Mouse (Mus musculus): Measurements from ENCODE around the gene Zfp704.
A peak's percentile ranks its signal among the peaks of the same experiment; 100 is the strongest.

Zfp704 gene

DNA sequence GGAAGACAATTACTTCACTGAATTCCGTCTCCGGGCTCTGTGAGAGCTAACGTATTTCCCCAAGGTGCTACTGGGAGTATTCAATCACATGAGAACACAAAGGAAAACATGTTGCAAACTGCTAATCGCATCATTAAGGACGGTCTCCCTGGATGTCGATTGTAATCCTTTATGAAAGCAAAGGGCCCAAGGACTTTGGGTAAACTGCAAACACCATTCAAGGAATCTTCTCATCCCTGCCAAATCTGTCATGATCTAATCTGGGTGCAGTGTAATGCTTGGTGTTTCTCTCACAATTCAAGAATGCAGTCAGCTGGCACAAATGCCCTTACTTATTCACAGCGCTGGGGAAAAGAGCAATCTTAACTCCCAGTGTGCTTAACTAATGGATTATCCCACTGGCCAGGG is 96.2 kb downstream of the Zfp704 start:
- DNase-seq, result no peak

- DNase-seq, result no peak
Measured at GRCm38 (mm10) chr3:9512199-9512598, 97.7 kb downstream of the Zfp704 start.

DNA sequence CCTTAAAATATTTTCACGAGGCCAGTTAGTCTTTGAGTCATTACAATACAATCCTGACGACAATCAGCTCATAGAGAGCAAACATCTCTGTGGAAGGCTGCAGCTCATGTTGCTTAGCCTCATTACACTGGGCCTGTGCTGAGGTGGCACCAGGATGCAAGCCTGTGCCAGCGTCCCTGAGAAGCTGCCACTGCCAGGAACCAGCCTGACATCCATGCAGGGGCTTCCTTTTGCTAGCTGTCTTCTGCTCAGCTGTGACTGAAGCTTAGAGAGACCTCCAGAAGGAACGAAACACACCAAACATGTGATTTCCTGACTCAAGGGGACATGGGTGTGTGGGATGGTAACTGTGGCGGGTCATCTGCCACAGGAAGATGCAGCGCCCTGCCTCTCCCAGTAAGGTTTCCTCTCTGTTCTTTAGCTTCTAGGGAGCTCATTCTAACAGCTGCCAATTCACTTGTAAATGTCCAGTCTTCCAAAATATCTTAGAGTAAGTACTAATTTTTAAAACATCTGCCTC is 104.1 kb downstream of the Zfp704 start:
- DNase-seq, result no peak

DNA sequence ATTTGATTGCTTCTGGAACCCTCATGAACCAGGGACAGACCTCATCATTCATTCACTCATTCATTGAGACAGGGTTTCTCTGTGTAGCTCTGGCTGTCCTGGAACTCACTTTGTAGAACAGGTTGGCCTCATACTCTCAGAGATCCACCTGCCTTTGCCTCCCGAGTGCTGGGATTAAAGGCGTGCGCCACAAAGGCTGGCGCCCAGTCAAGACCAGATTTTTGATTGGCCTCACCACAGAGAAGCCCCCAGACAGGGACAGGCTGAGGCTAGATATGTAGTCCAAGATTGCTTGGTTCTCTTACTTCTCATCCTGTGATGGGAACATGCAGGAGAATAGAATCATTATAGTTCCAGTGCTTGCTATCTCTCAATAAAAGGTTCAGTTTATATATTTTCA is 105.5 kb downstream of the Zfp704 start:
- DNase-seq, result no peak

GRCm38 (mm10) chr3:9500725-9501124 is 109.2 kb downstream of the Zfp704 start:
- peak; percentile 96 for DNase-seq

DNA sequence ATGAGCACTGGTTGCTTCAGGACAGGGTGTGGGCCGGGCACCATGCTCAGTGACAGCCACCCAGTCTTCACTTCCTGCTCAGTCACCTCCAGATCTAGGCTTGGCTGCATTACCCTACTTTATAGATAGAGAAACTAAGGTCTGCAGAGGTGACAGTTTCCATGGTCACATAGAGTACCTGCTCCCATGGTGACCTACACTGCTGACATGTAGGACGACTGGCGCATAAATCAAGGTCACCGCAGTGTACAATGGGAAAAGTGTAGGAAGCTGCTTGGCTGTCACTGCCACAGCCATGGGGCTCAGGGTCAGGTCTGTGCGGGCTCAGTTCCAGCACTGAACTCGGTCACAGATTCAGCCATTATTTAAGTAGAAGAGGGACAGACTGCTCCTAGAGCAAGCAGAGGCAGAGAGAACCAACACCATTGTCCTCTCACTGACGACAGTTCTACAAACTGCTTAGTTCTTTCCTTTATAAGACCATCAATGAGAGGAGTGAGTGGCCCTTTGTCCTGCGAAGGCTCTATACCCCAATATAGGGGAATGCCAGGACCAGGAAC is 109.8 kb downstream of the Zfp704 start:
- DNase-seq, result no peak

DNA sequence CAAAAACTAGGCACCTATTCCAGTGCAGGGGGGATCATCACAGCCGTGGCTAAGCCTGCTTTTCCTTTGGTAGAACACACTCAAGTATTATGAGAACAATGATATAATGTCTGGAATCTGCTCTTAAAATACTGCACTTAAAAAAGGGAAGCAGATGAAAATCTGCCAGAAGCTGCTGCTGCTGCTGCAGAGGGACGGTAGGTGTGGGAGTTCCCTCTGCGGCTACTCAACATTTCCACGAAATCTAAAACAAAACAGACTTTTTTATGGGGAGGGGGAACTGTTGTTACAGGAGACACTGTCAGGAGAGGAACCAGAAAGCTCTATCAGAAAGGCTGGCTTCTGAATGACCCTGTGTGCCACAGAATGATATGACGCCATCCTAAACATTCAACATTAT is 110.4 kb downstream of the Zfp704 start:
- no peak for DNase-seq

DNA sequence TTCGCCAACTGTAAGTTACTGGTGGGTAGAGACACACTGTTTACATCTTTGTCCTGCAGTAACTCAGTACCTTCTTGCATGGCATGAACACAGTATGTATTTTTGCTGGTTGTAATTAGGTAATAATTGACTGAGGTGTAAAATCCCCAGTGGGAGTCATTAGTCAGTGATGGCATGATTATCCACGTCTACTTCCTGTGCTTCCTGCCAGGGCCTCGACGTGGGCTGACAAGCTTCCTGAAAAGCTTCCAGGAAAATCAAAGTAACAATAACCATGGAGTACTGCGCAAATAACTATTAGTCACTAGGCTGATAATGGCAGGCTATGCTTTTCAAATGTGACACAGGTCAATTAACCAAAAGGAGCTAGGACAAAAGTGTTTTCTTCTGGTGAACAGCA is 112.6 kb downstream of the Zfp704 start:
- DNase-seq, result no peak

- DNase-seq, result no peak
Measured at GRCm38 (mm10) chr3:9491766-9492283, 118.1 kb downstream of the Zfp704 start.

- DNase-seq, result no peak
Measured at GRCm38 (mm10) chr3:9487644-9488043, 122.2 kb downstream of the Zfp704 start.

- no peak for DNase-seq
Measured at GRCm38 (mm10) chr3:9485506-9485905, 124.4 kb downstream of the Zfp704 start.

DNA sequence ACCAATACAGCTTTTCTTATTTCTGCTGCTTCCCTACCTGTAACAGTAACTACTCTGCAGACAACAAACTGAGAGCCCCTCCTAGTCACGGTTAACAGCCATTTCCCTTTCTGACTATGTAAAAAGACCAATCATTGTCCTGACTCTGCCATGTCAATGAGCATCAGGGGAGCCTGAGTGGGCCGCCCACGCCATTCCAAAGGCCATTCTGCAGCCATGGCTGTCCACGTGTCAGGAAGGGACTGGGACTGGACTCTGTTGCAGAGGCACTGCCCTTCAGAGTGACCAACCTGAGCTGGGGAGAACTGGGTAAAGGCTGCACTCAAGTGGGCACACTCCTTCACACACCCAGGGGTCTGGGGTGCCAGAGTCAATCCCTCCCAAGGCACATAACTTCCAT is 127.9 kb downstream of the Zfp704 start:
- DNase-seq, result no peak

DNA sequence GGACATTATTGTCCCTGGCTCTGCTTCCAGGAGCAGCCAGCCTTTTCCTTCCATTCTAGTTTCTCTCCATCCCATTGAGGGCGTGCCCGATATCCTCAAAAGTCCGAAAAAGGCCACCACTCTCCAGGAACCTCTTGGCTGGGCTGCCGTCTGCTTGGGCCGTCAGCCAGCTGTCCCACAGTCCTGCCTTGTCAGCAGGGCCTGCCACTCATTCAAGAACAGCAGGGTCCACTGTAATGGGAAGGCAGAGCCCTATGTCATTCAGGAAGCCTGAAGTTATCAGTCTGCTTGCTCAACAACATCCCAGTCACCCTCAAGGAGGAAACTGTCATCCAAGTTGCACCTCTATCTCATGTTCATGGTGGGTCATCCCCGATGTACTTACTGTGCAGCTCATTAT is 128.5 kb downstream of the Zfp704 start:
- no peak for DNase-seq

GRCm38 (mm10) chr3:9480936-9481335 is 128.9 kb downstream of the Zfp704 start:
- no peak for DNase-seq

DNA sequence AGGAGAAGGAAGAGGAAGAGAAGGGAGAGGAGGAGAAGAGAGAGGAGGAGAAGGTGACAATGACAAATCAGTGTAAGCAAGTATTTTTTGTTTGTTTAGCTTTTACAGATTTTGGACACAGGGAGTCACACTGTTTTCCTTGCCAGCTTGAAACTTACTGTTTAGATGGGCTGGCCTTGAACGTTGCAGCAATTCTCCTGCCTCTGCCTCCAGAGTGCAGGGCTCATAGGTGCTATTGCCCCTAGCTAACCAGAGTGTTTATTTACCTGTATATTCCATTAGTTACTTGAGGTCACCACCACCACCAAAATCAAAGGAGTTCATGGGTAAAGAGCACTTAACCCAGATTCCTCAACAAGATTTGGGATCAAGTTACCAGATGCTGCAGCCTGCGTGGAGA is 132.5 kb downstream of the Zfp704 start:
- DNase-seq, result no peak

DNA sequence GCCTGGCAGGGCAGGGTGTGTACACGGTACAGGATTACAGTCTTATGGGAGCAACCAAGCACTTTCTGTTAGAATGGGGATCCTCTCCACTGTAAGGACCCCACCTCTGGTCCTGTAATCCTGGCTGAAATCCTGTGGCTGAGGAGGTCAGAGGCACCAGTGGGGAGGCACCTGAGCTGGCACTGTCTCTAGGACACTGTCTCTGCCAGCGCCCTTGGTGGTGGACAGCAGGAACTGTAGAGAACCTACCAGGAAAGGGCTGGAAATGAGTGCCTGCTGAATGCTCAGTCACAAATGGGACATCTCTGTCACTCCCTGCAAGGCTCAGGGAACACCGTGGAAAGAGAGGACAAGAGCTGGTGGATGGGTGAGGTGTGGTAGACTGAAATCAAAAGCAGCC is 133.5 kb downstream of the Zfp704 start:
- no peak for DNase-seq

DNA sequence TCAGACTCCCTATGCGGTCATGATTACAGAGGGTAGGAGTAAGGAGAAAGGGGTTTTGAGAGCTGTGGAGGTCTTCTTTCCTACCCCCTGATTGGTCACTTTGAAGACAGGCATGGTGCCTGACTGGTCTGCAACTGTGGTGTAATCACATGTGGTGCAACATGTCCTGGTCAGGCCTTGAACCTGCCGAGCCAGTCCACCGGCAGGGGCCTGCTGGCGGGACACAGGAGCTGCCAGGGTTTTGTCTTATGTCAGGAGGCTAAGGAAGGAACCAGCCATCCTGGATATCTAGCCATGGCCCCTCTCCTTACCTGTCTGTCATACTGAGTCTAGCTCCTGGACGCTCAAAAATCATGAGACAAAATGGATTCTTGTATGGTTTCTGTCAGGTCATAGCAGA is 134.4 kb downstream of the Zfp704 start:
- DNase-seq, result no peak

DNA sequence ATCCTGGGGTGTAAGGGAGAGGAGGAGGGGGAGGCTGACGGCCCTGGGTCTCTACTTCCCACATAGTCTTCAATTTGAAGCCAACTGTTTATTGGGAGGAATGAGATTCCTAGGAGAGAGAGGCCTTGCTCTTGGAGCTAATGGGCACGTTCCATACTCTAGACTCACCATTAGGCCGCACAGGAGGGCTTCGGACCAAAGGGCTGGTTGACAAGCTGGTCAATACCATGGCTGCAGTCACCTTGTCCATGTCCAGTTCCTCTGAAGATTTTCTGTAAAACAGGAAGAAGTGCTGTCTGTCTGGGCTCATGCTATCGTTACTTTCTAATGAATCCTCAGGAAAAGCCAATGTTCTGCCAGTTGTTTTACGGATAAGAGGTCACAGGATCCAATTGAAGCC is 135.6 kb downstream of the Zfp704 start:
- DNase-seq, result no peak

DNA sequence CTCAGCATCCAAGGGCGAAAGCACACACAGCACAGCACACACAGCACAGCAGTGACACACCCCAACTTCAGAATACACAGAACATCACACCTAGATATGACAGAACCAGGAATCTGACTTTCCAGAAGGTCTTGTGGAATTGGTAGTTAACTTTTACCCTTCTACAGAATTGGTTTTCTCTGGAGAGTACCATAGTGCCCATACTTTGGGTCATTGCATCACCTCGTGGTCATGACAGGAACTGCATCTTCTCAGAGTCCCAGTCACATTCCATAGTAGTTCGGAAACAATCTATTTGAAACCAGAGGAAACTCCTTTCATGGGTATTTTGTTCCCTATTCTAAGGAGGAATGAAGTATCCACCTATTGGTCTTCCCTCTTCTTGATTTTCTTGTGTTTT is 143.6 kb downstream of the Zfp704 start:
- DNase-seq, result peak; percentile 24

DNA sequence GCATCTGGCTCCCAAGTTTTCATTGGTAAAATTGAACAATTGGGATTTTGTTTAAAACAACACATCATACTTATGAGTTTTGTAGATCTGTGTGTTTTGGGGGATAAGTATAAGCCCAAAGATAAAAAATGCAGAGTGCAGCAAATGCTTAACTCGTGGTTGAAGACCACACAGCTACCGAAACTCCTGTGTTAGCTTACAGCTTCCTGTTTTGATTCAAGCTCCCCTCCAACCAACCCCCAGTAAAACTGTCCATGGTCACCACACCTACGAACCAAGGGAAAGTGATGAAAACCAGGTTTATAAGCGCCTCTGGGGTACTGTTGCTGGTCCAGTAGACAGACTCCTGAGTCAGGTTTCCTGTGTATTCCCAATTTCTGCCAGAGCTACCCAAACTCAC is 144.2 kb downstream of the Zfp704 start:
- DNase-seq, result no peak

GRCm38 (mm10) chr3:9461660-9462059 is 148.2 kb downstream of the Zfp704 start:
- no peak for DNase-seq

DNA sequence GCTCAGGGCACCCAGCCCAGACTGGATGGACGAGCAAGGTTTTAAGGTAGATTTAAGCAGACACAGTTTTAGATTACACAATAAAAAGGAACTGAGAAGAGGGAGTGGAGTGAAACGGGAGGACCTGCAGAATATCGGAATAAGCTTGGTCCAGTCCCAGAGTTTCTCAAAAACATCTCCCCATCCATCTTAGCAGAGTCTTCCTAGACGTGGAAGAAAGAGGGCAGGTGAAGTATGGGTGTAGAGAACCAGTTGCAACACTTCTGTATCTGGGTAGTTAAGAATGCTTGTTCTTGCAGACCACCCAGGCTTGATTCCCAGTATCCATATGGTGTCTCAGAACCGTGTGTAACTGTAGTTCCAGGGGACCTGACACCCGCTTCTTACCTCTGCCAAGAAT is 149.6 kb downstream of the Zfp704 start:
- no peak for DNase-seq

GRCm38 (mm10) chr3:9456380-9456890 is 153.4 kb downstream of the Zfp704 start:
- DNase-seq, result no peak

DNA sequence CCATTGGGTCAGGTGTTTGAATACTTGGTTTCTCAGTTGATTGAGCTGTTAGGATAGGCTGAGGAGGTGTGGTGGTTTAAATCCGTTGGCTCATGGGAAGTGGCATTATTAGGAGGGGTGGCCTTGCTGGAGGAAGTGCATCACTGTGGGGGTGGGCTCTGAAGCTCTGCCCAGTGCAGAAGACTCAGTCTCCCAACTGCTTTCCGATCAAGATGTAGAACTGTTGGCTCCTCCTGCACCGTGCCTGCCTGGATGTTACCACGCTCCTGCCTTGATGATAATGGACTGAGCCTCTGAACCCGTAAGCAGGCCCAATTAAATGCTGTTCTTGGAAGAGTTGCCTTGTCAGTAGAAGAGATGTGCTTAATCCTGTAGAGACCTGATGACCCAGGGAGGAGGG is 154.5 kb downstream of the Zfp704 start:
- no peak for DNase-seq

All from right cerebral cortex, adult 18-20 months (tissue).